Mouse (Mus musculus) cerebellum, adult 11 months (tissue): Measurements from ENCODE around the gene Yy1.

ENCODE experiments used
- DNase-seq: peaks from one replicate; pipeline ENCODE4 v3.0.0; 2022

The Yy1 gene

GRCm38 (mm10) chr12:108780108-108780877 lies 12.5 kb upstream of the Yy1 start:
- no peak for DNase-seq

- no peak for DNase-seq
Measured at GRCm38 (mm10) chr12:108785161-108785560, 7.6 kb upstream of the Yy1 start.

- no peak for DNase-seq
Measured at GRCm38 (mm10) chr12:108787329-108787728, 5.4 kb upstream of the Yy1 start.

- DNase-seq, result peak; percentile 76
Measured at GRCm38 (mm10) chr12:108792152-108792545, 624 bp upstream of the Yy1 start.

- DNase-seq, result peak; percentile 61
Measured at GRCm38 (mm10) chr12:108793453-108793941, 724 bp downstream of the Yy1 start.

GRCm38 (mm10) chr12:108794078-108794711 lies 1.4 kb downstream of the Yy1 start:
- DNase-seq, result peak; percentile 84

GRCm38 (mm10) chr12:108794979-108795537 lies 2.3 kb downstream of the Yy1 start:
- DNase-seq, result no peak

- no peak for DNase-seq
Measured at GRCm38 (mm10) chr12:108801613-108802012, 8.8 kb downstream of the Yy1 start.

- DNase-seq, result no peak
Measured at GRCm38 (mm10) chr12:108804388-108804787, 11.6 kb downstream of the Yy1 start.

- DNase-seq, result no peak
Measured at GRCm38 (mm10) chr12:108808465-108808864, 15.7 kb downstream of the Yy1 start.

- DNase-seq, result no peak
Measured at GRCm38 (mm10) chr12:108809771-108810170, 17.0 kb downstream of the Yy1 start.

GRCm38 (mm10) chr12:108810309-108810708 lies 17.5 kb downstream of the Yy1 start:
- no peak for DNase-seq

GRCm38 (mm10) chr12:108811133-108811532 lies 18.4 kb downstream of the Yy1 start:
- DNase-seq, result no peak

GRCm38 (mm10) chr12:108812463-108812862 lies 19.7 kb downstream of the Yy1 start:
- no peak for DNase-seq

GRCm38 (mm10) chr12:108814470-108814869 lies 21.7 kb downstream of the Yy1 start:
- no peak for DNase-seq

- DNase-seq, result no peak
Measured at GRCm38 (mm10) chr12:108816569-108816968, 23.8 kb downstream of the Yy1 start.

GRCm38 (mm10) chr12:108820461-108820860 lies 27.7 kb downstream of the Yy1 start:
- no peak for DNase-seq

GRCm38 (mm10) chr12:108823036-108823435 lies 30.3 kb downstream of the Yy1 start:
- no peak for DNase-seq

- DNase-seq, result no peak
Measured at GRCm38 (mm10) chr12:108824225-108824874, 31.6 kb downstream of the Yy1 start.

- DNase-seq, result no peak
Measured at GRCm38 (mm10) chr12:108825561-108826224, 32.9 kb downstream of the Yy1 start.

GRCm38 (mm10) chr12:108826282-108826957 lies 33.6 kb downstream of the Yy1 start:
- peak; percentile 85 for DNase-seq

- DNase-seq, result peak; percentile 76
Measured at GRCm38 (mm10) chr12:108826958-108827535, 34.3 kb downstream of the Yy1 start.
